Mouse (Mus musculus) megakaryocyte, adult 5-6 weeks (primary cell): ENCODE results near the gene Hnrnpdl. TPM values are rescaled to one million over a fixed set of nuclear protein-coding genes. Genes with fewer than 3 reads are reported as not detected.

Experiments used
- ATAC-seq: 2 replicates; pipeline ENCODE4 v1.8.0; 2016; ENCODE audit warnings: mild to moderate bottlenecking, inconsistent platforms; ENCODE audit not compliant: poor library complexity, severe bottlenecking
- total RNA-seq, 2 experiments: library from RNA; stranded (forward) in 1 of 2; stranded (reverse) in 1 of 2; fragments of 153-499, 151-499 nt in 1 of 2; fragments of 221-1000, 200-1000 nt in 1 of 2; gene quantifications; 2 replicates each; pipeline versions ENCODE4 v1.2.3 to v1.2.4; 2015 to 2017

Hnrnpdl gene
- total RNA-seq (2015) (196 and 214 TPM in 2 replicates), total RNA-seq (2017) (356 and 360 TPM in 2 replicates)

DNA sequence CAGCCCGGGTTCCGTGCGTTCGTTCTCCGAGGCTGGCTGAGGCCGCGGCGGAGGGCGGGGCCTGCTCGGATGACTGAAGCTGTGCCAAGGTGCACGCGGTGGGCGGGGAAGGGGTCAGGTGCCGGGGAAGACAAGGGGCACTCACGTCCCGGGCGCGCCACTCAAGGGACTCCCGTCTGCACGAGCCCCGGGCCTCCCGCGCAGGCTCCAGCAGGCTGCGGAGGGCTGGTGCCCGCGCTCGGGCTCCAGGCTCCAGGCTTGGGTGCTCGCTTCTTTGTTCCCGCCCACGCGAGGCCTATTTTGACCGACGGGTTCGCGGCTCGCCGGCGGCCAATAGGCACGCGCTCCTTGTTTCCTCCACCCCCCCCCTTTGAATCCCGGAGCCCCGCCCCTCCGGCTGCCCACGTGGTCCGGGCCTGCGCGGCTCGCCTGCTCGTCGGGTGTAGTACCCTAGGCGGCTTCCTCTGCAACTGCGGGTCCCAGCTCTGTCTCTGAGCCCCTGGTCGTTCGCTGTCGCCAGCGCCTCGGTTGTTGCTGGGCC is at the start of gene Hnrnpdl, which contains the start of gene Enoph1:
Hnrnpdl (minus strand) TSS at position 63 of the 541 bp plus-strand sequence.
Enoph1 (plus strand) TSS at position 384 of the 541 bp plus-strand sequence.
- peak; percentile 65 for ATAC-seq

DNA sequence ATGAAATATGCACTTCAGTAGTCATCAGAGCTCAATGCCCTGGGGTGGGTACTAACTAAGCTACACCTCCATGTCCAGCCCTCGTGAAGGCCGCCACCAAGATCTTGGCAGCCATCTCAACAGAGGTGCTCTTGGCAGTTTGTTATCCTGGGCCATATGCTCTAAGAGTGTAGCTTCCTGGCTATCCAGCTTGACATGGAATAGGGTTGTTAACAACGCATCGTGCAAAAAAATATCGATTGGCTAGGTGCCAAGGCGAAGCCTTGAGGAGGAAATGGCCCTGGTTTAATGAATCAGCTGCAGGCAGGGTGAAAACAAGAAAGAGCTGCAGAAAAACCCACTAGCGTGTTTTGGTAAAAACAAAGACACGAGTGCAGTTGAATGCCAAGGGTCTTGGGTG is 45.6 kb upstream of the Hnrnpdl start:
- no peak for ATAC-seq

DNA sequence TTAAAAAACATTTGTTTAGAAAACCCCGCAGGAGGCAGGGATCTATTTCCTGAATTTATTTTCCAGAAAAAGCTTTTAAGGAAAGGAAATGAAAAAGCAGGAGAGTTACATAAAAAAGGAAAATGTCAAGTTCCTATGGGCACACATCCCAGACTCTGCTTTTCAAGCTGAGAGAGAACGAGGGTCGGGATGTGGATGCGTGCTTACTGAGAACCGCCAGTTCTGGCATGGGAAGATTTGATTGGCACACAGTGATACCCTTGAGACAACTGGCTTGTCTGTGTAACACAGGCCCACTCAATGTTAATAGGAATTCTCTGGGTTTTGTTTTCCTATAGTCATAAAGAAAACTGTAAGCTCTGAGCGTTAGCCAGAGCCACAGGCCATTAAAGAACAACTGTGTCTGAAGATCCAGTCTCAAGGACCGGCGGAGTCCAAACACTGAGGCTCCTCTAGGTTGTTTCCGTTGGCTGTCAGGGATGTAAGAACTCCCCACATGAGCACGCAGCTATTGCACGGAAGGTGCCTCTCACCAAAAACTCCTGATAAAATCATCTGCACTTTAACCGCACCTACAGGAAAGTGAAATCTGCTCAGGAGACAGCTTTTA is 44.6 kb upstream of the Hnrnpdl start:
- no peak for ATAC-seq

DNA sequence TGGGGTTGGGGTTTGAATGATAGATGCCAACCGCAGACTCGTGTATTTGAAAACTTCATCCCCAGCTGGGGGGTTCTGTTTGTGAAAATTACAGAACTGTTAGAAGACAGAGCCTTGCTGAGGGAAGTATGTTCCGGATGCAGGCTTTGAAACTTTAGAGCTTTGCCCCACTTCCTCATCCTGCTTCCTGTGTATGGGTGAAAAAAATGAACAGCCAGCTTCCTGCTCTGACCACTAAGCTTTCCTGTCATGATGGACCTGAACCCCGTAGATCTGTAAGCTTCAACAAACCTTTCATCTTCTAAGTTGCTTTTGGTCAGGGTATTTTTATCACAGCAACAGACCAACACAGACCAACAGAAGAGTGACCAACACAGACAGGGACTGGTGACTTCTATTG is 42.5 kb upstream of the Hnrnpdl start:
- no peak for ATAC-seq

DNA sequence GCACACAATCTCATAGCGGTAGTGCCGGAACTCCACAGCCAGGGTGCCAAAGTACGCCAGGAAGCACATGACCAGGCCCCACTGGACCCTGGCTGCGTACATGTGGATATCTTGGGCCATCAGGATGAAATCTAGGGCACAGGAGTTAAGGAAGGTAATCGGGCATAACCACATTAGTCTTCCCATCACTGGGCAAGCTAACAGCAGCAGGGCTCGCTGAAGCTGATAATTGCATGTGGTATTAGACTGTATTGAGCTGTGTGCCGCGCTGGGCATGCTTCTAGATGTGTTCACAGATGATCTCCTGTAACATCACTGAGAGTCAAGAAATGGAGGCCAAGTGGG is 40.4 kb upstream of the Hnrnpdl start:
- ATAC-seq: no peak

DNA sequence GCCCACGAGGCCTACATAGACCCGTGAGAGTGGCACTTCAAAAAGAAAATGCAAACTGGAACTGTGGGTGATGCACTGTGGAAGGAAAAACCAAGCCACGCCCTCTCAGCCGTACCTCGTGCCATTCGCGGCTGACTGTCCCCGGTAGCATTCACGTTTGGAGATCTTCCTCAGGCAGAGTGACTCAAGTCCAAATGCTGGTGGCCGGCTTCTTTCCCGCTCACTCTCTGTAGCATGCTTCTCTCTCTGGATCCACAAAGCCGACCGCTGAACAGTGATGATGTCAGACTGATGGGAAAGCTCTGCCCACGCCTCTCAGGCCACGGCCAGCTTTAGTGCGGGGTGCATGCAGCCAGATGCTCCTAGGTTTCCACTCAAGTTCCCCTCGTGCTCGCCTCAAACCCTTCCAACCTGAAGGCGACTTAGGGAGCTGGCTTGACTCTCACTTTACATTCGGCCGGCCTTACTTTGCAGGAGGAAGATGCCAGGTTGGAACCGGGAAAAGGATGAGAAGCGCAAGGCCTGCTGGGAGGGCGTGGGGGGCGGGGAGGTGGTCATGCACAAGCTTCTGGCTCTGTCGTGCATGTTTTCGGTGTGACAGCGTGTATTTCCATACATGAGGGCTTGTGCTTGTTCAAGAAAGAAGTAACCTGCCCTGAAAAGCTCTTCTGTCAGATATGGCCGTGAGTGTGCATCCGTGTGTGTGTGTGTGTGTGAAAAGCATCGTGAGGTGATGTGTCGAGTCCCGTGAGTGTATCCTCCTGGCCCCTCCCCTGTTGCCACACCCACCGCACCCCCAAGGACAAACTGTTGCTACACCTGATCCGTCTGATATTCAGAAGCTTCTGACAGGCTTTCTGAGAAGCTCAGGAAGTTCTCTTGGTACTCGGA is 39.8 kb upstream of the Hnrnpdl start:
- ATAC-seq: peak; percentile 65

DNA sequence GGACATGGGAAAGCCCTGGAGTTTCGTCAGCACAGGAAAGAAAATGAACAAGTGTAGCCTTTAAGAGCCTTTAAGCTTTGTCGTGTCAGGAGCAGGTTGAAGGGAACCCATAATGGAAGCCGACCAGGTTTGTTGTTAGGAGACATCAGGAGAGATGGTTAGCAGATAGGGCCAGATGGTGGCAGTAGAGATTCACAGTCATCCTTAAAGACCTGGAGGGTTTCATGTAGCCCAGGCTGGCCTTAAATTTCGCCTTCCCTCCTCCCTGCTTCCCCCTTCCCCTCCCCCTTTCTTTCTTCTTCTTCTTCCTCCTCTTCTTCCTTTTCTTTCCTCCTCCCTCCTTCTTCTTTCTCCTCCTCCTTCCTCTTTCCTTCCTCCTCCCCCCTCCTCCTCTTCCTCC is 35.1 kb upstream of the Hnrnpdl start:
- no peak for ATAC-seq

DNA sequence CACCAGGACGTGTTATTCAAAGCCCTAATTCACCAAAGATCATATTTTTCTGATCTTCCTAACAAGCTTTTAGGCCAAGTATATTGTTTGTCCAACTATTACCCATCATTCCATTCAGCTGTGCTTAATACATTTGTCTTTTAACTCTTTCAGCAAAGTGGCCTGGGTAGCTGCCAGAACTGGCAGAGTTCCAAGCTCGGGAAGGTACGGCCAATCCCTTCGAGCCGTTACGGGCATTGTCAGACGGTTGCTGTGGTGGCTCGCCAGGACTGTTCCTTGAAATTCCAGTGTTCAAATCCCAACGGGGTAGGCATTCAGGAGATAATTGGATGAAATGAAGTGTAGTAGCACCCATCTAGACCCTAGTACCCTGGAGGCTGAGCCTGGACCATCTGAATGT is 33.1 kb upstream of the Hnrnpdl start:
- no peak for ATAC-seq

DNA sequence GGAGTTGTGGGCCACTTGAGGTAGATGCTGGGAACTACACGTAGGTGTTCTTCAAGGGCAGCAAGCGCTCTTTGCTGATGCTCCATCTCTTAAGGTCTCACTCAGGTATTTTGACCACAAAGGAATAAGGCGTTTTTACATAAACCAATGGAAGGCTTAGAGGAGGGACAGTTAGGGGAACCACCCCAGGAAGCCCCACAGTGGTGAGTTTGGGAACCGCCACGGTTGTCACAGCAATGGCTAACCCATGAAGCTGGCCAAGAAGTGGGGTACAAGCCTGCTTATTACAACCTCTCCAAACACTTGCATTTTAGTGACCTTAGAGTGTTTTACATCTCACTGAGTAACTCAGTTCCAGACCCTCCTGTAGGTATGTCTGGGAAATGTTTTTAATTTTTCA is 32.1 kb upstream of the Hnrnpdl start:
- ATAC-seq: no peak

DNA sequence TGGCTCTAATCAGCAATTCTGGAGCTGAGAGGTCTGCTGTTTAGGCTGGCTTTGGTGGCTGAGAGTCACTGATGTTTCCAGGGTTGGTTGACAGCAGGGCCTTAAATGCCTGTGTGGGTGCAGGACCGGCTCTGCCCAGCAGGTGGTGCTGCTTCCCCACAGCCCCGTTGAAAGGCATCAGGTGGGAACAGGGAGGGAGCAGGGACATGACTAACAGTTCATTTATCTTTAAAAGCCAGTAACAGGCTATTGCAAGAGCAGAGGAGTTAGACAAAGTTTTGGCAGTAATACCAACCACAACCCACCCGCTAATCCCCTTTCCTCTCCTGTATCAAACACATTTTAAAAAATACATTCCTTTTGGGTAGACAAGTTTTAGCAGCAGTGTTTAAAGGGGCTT is 30.8 kb upstream of the Hnrnpdl start:
- peak; percentile 100 for ATAC-seq

DNA sequence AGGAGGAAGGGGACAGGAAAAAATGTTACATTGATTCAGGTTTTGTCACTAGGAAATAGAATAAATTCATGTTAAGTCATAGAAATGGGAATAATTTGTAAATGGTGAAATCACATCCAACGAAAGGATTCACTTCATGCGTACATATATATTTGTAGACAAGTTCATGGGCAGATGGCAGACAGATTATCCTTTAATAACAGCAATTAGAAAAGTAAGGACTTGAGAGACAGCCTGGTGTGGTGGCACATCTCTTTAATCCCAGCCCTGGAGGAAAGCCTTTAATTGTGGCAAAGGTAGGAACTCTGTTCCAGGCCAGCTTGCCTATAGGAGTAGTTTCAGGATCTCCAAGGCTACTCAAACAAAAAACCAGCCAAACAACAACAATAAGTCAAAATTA is 30.1 kb upstream of the Hnrnpdl start:
- ATAC-seq: no peak

DNA sequence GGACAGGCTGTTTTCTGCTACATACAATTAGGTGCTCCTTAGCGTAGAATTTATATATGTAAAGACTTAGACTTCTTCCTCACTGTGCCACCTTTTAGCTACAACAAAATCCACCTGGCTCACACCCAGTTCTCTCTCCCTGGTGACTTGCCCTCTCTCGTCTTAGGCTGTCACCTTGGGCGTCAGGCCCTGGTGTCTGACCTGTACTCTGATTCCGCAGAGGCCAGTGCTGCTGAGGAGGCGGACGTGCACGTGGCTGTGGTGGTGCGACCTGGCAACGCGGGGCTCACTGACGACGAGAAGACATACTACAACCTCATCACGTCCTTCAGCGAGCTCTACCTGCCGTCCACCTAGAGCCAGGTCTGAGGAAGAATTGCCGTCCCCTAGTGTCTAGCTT is 28.1 kb upstream of the Hnrnpdl start:
- ATAC-seq: no peak

DNA sequence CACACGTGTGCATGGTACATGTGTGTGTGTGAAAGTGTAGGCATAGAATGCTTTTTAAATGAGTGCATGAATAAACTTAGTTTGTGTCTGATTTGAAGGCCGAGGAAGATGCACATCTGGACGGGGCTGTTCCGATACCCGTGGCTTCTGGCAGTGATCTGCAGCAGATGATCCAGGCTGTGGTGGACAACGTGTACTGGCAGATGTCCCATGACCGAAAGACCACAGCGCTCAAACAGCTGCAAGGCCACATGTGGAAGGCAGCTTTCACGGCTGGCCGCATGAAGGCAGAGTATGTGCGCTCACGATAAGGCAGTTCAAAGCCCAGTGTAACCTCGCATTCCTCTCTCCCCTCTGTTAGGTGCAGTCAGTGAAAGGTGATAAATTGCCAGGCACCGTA is 21.4 kb upstream of the Hnrnpdl start:
- ATAC-seq: no peak

DNA sequence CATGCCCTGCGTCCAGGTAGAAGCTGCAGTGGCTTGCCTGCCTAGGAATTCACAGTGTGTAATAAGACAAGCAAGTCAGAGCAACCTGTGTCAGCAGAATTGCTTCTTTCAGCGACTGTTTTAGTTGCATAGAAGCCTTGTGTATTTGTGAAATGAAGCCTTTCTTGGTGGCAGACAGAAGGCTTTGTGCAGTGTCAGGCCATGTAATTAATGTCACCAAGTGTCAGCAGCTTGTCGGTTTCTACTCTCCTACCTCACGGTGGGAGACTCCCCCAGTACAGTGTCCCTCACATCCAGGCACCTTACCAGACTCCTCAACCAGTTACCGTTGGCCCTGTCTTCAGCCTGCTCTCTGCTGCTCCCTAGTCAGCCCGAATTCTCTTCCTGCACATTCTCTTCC is 19.9 kb upstream of the Hnrnpdl start:
- ATAC-seq: no peak

DNA sequence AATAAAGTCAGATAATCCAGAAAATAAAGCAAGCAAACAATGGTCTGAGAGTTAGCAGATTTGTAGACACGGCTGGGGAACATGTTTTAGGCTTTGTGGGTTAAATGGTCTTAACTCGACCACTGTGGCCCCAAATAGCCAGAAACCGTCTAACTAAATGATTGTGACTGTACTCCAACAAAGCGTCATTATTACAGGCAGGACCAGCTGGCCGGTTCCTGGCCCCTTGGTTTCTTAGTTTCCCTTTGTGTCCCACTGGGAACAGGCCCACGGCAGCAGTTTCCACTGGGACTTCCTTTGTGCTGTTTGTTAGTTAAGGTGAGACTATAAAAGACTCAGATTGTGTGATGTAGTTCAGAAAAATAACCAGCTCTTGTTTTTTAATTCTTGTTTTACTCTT is 19.3 kb upstream of the Hnrnpdl start:
- ATAC-seq: no peak

DNA sequence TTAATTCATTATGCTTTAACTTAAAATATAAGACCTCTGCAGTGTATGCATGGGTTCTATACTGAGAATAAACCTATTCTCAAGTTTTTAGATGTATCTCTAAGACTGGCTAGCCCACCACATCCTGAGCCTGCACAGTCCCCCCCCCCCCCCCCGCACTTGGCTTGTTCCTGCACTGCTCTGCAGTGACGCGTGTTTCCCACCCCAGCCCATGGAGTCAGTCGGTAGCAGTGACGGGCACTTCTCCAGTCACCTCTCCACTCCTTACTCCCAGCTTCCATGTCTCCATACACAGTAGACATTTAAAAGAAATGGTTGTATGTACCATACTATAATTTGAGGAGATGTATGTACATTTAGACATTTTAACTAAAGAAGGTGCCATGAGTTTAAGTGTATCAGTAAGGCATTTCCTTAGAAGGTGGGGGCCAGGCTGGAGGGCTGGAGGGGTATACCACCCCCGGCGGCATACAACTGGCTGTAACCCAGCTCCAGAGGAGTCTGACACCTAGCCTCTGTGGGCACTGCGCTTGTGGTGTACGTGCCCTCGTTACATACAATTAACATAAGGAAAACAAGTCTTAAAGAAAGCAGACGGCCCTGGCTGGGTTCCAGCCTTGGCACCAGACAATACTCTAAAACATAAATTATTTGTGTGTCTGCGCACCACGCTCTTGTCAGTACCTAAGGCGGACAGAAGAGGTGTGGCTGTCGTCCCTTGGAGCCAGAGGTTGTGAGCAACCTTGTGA is 18.2 kb upstream of the Hnrnpdl start:
- no peak for ATAC-seq

DNA sequence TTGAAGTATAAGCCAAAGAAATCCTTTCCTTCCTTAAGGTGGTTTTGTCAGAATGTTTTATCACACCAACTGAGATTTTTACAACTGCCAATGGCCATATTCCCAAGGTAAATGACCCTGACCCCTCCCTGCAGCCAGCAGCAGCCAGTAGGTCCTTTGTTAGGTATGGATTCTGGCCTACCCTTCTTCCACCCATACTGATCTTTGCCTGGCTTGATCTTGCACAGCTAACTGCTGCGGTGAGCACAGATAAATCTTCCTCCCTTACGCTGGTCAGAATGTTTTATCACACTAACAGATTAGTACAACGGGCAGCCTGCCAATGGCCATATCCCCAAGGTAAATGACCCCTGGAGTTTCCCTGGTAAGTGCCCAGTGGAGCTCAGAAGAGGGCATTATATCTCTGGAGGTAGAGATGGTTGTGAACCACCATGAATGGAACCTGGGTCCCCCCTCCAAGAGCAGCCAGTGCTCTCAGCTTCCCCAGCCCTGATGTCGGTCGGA is 16.5 kb upstream of the Hnrnpdl start:
- ATAC-seq: no peak

DNA sequence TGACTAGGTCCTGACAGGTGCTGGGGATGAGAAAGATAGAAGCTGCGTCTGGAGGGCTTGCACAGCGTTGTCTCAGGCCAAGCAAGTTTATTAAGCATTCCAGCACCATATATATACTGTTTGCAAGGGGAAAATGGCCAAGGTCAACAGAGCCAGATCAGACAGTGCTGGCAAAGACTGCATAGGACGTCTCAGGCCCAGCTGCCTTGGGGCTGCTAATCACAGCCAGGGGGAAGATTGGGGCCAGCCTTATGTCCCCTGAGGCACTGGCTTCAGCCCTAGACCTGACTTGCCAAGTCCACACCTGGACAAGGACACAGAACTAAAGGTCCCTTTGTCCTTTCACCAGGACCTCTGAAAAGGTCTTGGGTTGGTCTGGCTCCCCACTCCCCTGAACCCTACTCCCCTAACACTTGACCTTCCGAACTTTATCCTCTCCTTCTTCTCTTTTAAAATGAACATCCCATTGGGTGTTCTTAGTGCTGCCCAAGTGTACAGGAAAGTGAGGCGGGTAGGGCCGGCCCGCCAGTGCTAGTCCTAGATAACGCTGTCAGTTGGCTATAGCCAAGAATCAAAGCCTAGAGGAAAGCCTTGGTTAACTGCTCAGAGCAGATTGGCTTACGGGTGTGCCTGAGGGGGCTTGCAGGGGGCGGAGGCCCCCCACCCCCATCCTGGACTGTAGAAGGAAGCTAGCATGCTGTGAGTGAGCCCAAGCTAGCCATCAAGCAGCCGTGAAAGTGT is 15.5 kb upstream of the Hnrnpdl start:
- ATAC-seq: no peak

DNA sequence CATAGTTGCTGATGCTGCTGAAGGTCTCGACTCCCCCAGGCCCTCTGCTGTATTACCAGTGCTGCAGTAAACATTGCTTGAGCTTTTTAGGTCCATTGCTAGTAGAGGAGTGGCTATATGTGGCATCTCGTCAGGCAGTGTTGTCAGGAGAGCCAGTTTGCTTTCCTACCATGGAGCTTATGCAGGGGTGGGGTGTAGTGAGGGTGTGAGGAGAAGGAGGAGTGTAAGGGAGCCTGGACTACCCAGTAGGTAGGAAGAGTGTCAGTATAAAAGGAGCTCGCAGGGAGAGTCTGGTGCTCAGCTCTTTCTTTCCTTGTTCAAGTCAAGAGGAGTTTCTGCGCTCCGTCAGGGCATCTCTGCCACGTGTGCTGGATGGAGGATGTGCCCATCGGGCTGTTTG is 13.3 kb upstream of the Hnrnpdl start:
- no peak for ATAC-seq

DNA sequence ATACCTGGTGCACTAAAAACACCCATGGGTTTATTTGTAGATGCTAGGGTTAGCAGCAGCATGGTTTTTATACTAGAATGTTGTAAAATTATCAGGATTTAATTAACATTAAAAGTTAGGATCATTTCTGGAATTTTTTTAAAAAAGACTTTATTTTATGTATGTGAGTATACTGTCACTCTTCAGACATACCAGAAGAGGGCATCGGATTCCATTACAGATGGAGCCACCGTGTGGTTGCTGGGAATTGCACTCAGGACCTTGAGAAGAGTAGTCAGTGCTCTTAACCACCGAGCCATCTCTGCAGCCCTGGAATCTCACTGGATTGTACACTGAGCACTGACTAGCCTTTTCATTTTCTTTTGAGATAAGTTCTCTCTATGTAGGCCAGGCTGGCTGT is 10.4 kb upstream of the Hnrnpdl start:
- ATAC-seq: no peak

DNA sequence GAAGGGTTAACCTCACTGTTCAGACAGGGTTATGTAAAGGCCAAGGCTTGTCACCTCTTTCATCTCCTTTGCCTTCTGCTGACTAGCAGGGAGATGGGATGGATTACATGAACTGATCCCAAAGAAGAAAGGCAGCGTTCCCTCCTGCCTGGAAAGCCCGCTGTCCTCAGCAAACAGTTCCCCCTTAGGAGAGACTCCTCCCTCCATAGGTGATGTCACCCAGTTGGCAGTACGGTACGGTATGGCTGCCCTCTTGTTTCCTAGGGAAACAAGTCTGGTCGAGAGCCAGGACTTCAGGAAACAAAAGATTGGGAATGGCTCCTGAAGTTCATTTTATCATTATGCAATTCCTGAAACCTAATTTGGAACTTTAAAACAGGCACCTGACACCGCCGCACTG is 8.4 kb upstream of the Hnrnpdl start:
- no peak for ATAC-seq
